Mouse (Mus musculus): ENCODE data around the gene Olfr209.

DNA sequence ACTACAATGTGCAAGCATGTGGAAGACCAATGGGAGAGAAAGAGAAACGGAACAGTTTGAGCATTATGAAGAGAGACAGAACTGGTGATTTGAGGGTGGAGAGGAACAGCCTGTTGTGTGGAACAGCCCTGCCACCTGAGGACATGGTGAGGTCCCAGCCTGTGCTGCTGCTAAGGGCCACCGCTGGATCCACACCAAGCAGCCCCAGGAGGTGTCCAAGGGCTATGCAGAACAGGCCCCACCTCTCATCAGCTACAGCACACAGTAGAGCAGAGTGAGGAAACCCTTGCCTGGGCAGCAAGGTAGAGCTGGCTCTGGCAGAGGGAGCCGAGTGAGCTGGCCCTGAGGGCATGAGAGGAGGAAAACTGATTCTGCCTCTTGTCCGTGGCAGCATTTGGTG, 38.2 kb upstream of the Olfr209 start:
- no peak for TF ChIP-seq POLR2A (IDR thresholded peaks at IDR 0.05; ENCODE audit: low read depth, low read length)
- no peak for TF ChIP-seq CTCF (IDR thresholded peaks at IDR 0.05; ENCODE audit: extremely low read depth, insufficient read length, insufficient replicate concordance, low read depth, low read length)
